Mouse (Mus musculus) ES-Bruce4 (cell line): ENCODE data around the gene Pik3r1. TPM values are rescaled to one million over a fixed set of nuclear protein-coding genes. Genes with fewer than 3 reads are reported as not detected.

ENCODE experiments used
- H3K27ac ChIP-seq: 2 replicates; pipeline ENCODE4 v1.5.1; 2012; ENCODE audit warnings: low read length, inconsistent platforms; ENCODE audit not compliant: insufficient read depth
- H3K27me3 ChIP-seq: 2 replicates; pipeline ENCODE4 v1.6.1; 2012; ENCODE audit warnings: mild to moderate bottlenecking, low read length, inconsistent platforms; ENCODE audit not compliant: control insufficient read depth, poor library complexity, insufficient read depth, severe bottlenecking
- H3K36me3 ChIP-seq: 2 replicates; pipeline ENCODE4 v1.6.1; 2012; ENCODE audit warnings: inconsistent platforms, mild to moderate bottlenecking, low read length, moderate library complexity; ENCODE audit not compliant: control insufficient read depth, poor library complexity, insufficient read depth, severe bottlenecking
- H3K4me1 ChIP-seq: one replicate; pipeline ENCODE4 v1.8.1; 2011; ENCODE audit warnings: low read length; ENCODE audit not compliant: control insufficient read depth, insufficient read depth
- H3K4me3 ChIP-seq: 2 replicates; pipeline ENCODE4 v1.5.1; 2011; ENCODE audit warnings: low read depth, mild to moderate bottlenecking, low read length
- H3K9ac ChIP-seq: 2 replicates; pipeline ENCODE4 v1.6.1; 2012; ENCODE audit warnings: low read depth, mild to moderate bottlenecking, inconsistent platforms; ENCODE audit not compliant: poor library complexity, severe bottlenecking
- H3K9me3 ChIP-seq: replicated peaks from 2 replicates; pipeline ENCODE4 v1.6.1; 2012; ENCODE audit warnings: mild to moderate bottlenecking, low read length, inconsistent platforms; ENCODE audit not compliant: control insufficient read depth, poor library complexity, insufficient read depth, severe bottlenecking
- CTCF ChIP-seq: IDR thresholded peaks from one replicate; pipeline ENCODE4 v1.8.1; 2011; ENCODE audit warnings: low read depth, low read length
- EP300 ChIP-seq: IDR thresholded peaks from 2 replicates; pipeline ENCODE4 v1.6.1; 2011; ENCODE audit warnings: low read depth, low read length; ENCODE audit not compliant: insufficient read depth
- POLR2A ChIP-seq: IDR thresholded peaks from one replicate; pipeline ENCODE4 v1.8.1; 2011; ENCODE audit warnings: low read length; ENCODE audit not compliant: insufficient read depth
- polyA plus RNA-seq: library from polyadenylated mRNA; stranded (reverse); fragments of >200 nt; gene quantifications from 2 replicates; pipeline ENCODE4 v1.2.4, GENCODE M21; 2011; ENCODE audit warnings: low read depth; ENCODE audit not compliant: missing spikeins, insufficient read depth, insufficient read length

Pik3r1 gene
- polyA plus RNA-seq, 1 experiment: 7.5 TPM

- no peak overlapping the region for H3K9ac ChIP-seq
- TF ChIP-seq CTCF: no peak
- no peak for TF ChIP-seq EP300
- TF ChIP-seq POLR2A: no peak
- H3K9me3 ChIP-seq: no peaks in the 10 kb centered on the region
- H3K27me3 ChIP-seq: no peaks in the 10 kb centered on the region
- H3K36me3 ChIP-seq: no peaks in the 10 kb centered on the region
- H3K27ac ChIP-seq: no peak overlapping the region
- no peaks in the 10 kb centered on the region for H3K4me1 ChIP-seq
- H3K4me3 ChIP-seq: no peak overlapping the region
Measured at GRCm38 (mm10) chr13:101712099-101712498, 55.9 kb downstream of the Pik3r1 start.

DNA sequence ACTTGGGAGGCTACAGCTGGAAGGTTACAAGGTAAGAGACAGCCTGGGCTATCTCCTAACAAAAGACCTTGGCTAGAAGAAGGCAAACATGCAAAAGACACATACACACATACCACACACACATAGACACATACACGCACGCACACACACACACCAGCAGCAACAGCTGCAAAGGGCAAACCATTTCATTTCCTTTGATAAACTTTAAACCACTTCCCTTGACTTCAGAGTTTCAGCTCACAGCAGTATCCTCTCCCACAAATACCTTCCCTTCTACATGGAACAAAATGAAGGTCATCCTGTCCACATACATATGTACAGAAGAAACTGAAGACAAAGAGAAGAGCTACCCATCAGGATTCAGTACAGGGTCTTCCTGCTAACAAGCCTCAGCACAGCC lies 56.7 kb downstream of the Pik3r1 start:
- H3K4me1 ChIP-seq: no peaks in the 10 kb centered on the region
- no peaks in the 10 kb centered on the region for H3K27me3 ChIP-seq
- H3K9me3 ChIP-seq: no peaks in the 10 kb centered on the region
- H3K27ac ChIP-seq: no peak overlapping the region
- no peak overlapping the region for H3K4me3 ChIP-seq
- no peak for TF ChIP-seq EP300
- H3K36me3 ChIP-seq: no peaks in the 10 kb centered on the region
- no peak overlapping the region for H3K9ac ChIP-seq

- TF ChIP-seq CTCF (no peak), EP300 (no peak), POLR2A (no peak)
- no peaks in the 10 kb centered on the region for H3K27me3 ChIP-seq
- H3K27ac ChIP-seq: no peak overlapping the region
- no peak overlapping the region for H3K4me3 ChIP-seq
- H3K4me1 ChIP-seq: no peaks in the 10 kb centered on the region
- no peaks in the 10 kb centered on the region for H3K36me3 ChIP-seq
- H3K9me3 ChIP-seq: no peaks in the 10 kb centered on the region
- no peak overlapping the region for H3K9ac ChIP-seq
Measured at GRCm38 (mm10) chr13:101709788-101710187, 58.2 kb downstream of the Pik3r1 start.

DNA sequence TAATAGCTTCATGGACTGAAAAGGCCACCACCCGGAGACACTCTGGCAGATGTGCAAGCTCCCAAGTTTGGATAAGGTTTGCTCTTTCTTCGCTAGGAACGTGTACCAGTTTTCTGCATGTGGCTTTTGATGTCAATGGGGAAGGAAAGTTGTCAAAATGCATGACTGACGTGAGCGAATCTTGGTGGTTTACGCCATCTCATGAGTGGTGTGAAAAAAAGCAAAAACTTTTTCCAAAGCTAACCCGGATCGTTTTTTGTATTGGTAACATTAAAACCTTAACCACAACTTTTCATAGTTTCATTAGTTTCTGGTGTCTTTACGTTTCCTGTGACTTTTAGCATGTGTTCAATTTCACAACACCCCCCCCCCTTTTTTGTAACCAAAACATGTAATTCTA lies 60.8 kb downstream of the Pik3r1 start:
- H3K36me3 ChIP-seq: no peaks in the 10 kb centered on the region
- no peak overlapping the region for H3K4me3 ChIP-seq
- TF ChIP-seq CTCF: no peak
- no peak for TF ChIP-seq EP300
- TF ChIP-seq POLR2A: no peak
- no peaks in the 10 kb centered on the region for H3K4me1 ChIP-seq
- no peaks in the 10 kb centered on the region for H3K9me3 ChIP-seq
- H3K27ac ChIP-seq: no peak overlapping the region
- no peaks in the 10 kb centered on the region for H3K27me3 ChIP-seq
- H3K9ac ChIP-seq: no peak overlapping the region

GRCm38 (mm10) chr13:101706426-101706825 lies 61.6 kb downstream of the Pik3r1 start:
- TF ChIP-seq EP300 (no peak), CTCF (no peak), POLR2A (no peak)
- Histone ChIP-seq H3K27ac (no peak overlapping the region), H3K4me1 (no peaks in the 10 kb centered on the region)

DNA sequence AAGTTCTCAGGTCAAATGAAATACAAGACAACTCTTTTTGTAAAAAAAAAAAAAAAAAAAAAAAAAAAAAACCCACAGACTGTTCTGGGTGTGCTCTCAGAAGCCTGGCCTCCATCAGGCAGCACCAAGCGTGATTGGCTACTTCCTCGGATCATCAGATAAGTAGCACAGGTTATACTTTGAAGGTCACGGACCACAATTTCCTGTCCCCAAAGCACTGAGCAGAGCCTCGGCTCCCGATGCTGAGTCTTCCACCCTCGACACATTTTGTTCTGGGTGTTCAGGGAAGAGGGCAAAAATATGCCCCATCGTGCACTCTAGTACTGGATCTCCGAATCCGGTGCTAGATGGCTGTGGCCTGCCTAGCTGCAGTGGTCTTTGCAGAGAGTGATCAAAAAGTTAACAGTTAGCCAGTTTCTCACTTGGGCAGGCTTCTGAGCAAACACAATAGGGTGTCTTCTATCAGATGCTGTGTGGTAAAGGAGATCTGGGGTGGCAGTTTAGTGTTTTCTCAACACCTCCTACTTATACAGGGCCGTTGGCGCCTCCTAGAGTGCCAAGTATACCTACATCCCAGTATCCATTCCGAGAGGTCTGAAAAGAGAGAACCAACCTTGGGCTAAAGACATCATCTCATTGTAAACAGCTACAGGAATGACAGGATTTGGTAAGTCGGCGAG lies 65.8 kb downstream of the Pik3r1 start:
- Histone ChIP-seq H3K4me3 (no peak overlapping the region), H3K4me1 (no peaks in the 10 kb centered on the region), H3K27me3 (no peaks in the 10 kb centered on the region), H3K27ac (no peak overlapping the region), H3K9me3 (no peaks in the 10 kb centered on the region), H3K36me3 (no peaks in the 10 kb centered on the region), H3K9ac (no peak overlapping the region)
- no peak for TF ChIP-seq CTCF

More at GRCm38 (mm10) chr13:101706426-101706825, 61.6 kb downstream of the Pik3r1 start:
- H3K36me3 ChIP-seq: no peaks in the 10 kb centered on the region
- H3K9me3 ChIP-seq: no peaks in the 10 kb centered on the region
- H3K9ac ChIP-seq: no peak overlapping the region
- H3K4me3 ChIP-seq: no peak overlapping the region
- no peaks in the 10 kb centered on the region for H3K27me3 ChIP-seq
